Mouse (Mus musculus) gastrocnemius, postnatal 14 days (tissue): ENCODE results near the gene Invs. TPM values are rescaled to one million over a fixed set of nuclear protein-coding genes. Genes with fewer than 3 reads are reported as not detected.

Experiments
- DNase-seq: peaks from one replicate; pipeline ENCODE4 v3.0.0; 2021; ENCODE audit warnings: mixed read lengths
- intact Hi-C: fragments of 180-260 bp; cut with DNase I; formaldehyde crosslinking; loops from one replicate; pipeline ENCODE4 v1.15.1; 2025; ENCODE audit warnings: low total_unique reads
- total RNA-seq, 2 experiments: library from RNA; stranded (reverse); gene quantifications; 2 replicates each; pipeline ENCODE4 v1.2.3; 2021

Gene Invs
- total RNA-seq, 2 experiments from 2014 or later: 2.8 to 3.2 TPM

- DNase-seq: no peak
- intact Hi-C loops: no loop called here
Measured at GRCm38 (mm10) chr4:48423738-48424137, 144.2 kb downstream of the Invs start.

- intact Hi-C loops: no loop called here
- DNase-seq: no peak
Measured at GRCm38 (mm10) chr4:48427413-48427812, 147.9 kb downstream of the Invs start.

GRCm38 (mm10) chr4:48428054-48428453 lies 148.5 kb downstream of the Invs start:
- no peak for DNase-seq
- intact Hi-C loops: no loop called here

GRCm38 (mm10) chr4:48454106-48454773 lies 174.7 kb downstream of the Invs start:
- DNase-seq: no peak
- intact Hi-C loops: no loop called here

GRCm38 (mm10) chr4:48458436-48458835 lies 178.9 kb downstream of the Invs start:
- DNase-seq: no peak
- intact Hi-C loops: no loop called here

GRCm38 (mm10) chr4:48461060-48461459 lies 181.5 kb downstream of the Invs start:
- intact Hi-C loops: no loop called here
- DNase-seq: no peak

- intact Hi-C loops: loop anchor here (10.0 kb wide), 1 partner anchor 74 kb away; no protein-coding TSS in a partner anchor
- DNase-seq: no peak
Measured at GRCm38 (mm10) chr4:48470977-48471376, 191.4 kb downstream of the Invs start.

GRCm38 (mm10) chr4:48472052-48472791 lies 192.7 kb downstream of the Invs start:
- DNase-seq: no peak
- intact Hi-C loops: loop anchor here (10.0 kb wide), 1 partner anchor 73 kb away; no protein-coding TSS in a partner anchor

GRCm38 (mm10) chr4:48472792-48473650 lies 193.5 kb downstream of the Invs start, which contains the start of gene Tex10:
Gene Tex10, minus strand, starts transcription at chr4:48473459.
- DNase-seq: peak; percentile 92
- intact Hi-C loops: loop anchor here (10.0 kb wide), 1 partner anchor 72 kb away; no protein-coding TSS in a partner anchor

GRCm38 (mm10) chr4:48473651-48474011 lies 194.1 kb downstream of the Invs start:
- intact Hi-C loops: loop anchor here (10.0 kb wide), 1 partner anchor 71 kb away; no protein-coding TSS in a partner anchor
- DNase-seq: no peak

GRCm38 (mm10) chr4:48481287-48481686 lies 201.7 kb downstream of the Invs start:
- DNase-seq: no peak
- intact Hi-C loops: no loop called here

Other genes with a start within 250 kb of the Invs start
- gene Nr4a3, start 234.6 kb upstream of the Invs start, total RNA-seq: 1 to 10 TPM; 2.4 to 6.2 TPM
- 10 to 100 TPM; 26.4 to 27.3 TPM for gene Stx17, start 154.8 kb upstream of the Invs start, total RNA-seq
- 10 to 100 TPM; 26.4 to 27.6 TPM for gene Erp44, start 202 bp upstream of the Invs start, total RNA-seq
- 10 to 100 TPM in 1 of 2 experiments, 1 to 10 TPM in 1; 9.8 to 10.2 TPM for gene Tex10, start 193.7 kb downstream of the Invs start, total RNA-seq